Mouse (Mus musculus) limb, embryonic 12.5 days (tissue): ENCODE data around the gene S100a5. TPM values are rescaled to one million over a fixed set of nuclear protein-coding genes. Genes with fewer than 3 reads are reported as not detected.

Experiments
- ATAC-seq: fragments of 200-750 bp; cut with Nextera tagmentation; 2 replicates; pipeline ENCODE4 v1.8.0; 2017; ENCODE audit warnings: low read depth, moderate TSS enrichment; ENCODE audit not compliant: insufficient number of reproducible peaks, insufficient read depth, low FRiP score, low TSS enrichment
- H3K27ac ChIP-seq: fragments of 300-500 bp; sonication (generic); 2 replicates; pipeline ENCODE4 v1.5.1; 2016; ENCODE audit warnings: mild to moderate bottlenecking, moderate library complexity
- H3K27me3 ChIP-seq: fragments of 300-500 bp; sonication (generic); 2 replicates; pipeline ENCODE4 v1.6.1; 2016; ENCODE audit warnings: mild to moderate bottlenecking, moderate library complexity
- H3K36me3 ChIP-seq: fragments of 300-500 bp; sonication (generic); 2 replicates; pipeline ENCODE4 v1.6.1; 2016; ENCODE audit warnings: mild to moderate bottlenecking, moderate library complexity
- H3K4me1 ChIP-seq: fragments of 300-500 bp; sonication (generic); replicated peaks from 2 replicates; pipeline ENCODE4 v1.6.1; 2016
- H3K4me2 ChIP-seq: fragments of 300-500 bp; sonication (generic); 2 replicates; pipeline ENCODE4 v1.6.1; 2016; ENCODE audit warnings: mild to moderate bottlenecking, moderate library complexity
- H3K4me3 ChIP-seq: fragments of 300-500 bp; sonication (generic); replicated peaks from 2 replicates; pipeline ENCODE4 v1.5.1; 2016; ENCODE audit warnings: mild to moderate bottlenecking
- H3K9ac ChIP-seq: fragments of 300-500 bp; sonication (generic); replicated peaks from 2 replicates; pipeline ENCODE4 v1.6.1; 2016; ENCODE audit warnings: mild to moderate bottlenecking, moderate library complexity
- H3K9me3 ChIP-seq: fragments of 300-500 bp; sonication (generic); 2 replicates; pipeline ENCODE4 v1.6.1; 2016; ENCODE audit warnings: mild to moderate bottlenecking, moderate library complexity
- WGBS: fragments of 180-500 bp; shearing (Covaris S2); methylation state at CpG from one replicate; pipeline ENCODE4 v1.1.7; 2016; 5-methylcytosine and 5-hydroxymethylcytosine counted together
- polyA plus RNA-seq: library from polyadenylated mRNA; unstranded; fragments of >200 nt; fragmentation: Nextera tagmentation; extraction: Ambion mirVana; gene quantifications from 2 replicates; pipeline ENCODE4 v1.2.1, GENCODE M21; 2016

The S100a5 gene
- polyA plus RNA-seq, 1 experiment from 2014 or later = not detected

- peaks cover 17% of the 10 kb centered on the region for H3K4me1 ChIP-seq
- H3K9me3 ChIP-seq = no peaks in the 10 kb centered on the region
- H3K27ac ChIP-seq = no peak overlapping the region
- no peak overlapping the region for H3K4me2 ChIP-seq
- ATAC-seq = no peak
- H3K4me3 ChIP-seq = no peak overlapping the region
- H3K9ac ChIP-seq = no peak overlapping the region
- no peaks in the 10 kb centered on the region for H3K36me3 ChIP-seq
- H3K27me3 ChIP-seq = no peaks in the 10 kb centered on the region
- 66% methylated on average over 4 of the region's 4 CpGs for WGBS
These were observed 3.7 kb downstream of the S100a5 start for GRCm38 (mm10) chr3:90612061-90612460.

- no peaks in the 10 kb centered on the region for H3K36me3 ChIP-seq
- peak within 1 kb of the TSS; percentile 48 for H3K9ac ChIP-seq
- peak; percentile 77; the same call in 1 of the 2 replicates for ATAC-seq
- no peaks in the 10 kb centered on the region for H3K27me3 ChIP-seq
- 0 out of 2 replicates have a peak, but pooled peaks cover 2% of the 10 kb centered on the region for H3K9me3 ChIP-seq
- H3K4me2 ChIP-seq = peak within 1 kb of the TSS; percentile 78
- H3K4me3 ChIP-seq = peak within 1 kb of the TSS; percentile 42
- peaks cover 17% of the 10 kb centered on the region for H3K4me1 ChIP-seq
- no peak within 1 kb of the TSS for H3K27ac ChIP-seq
- under 1% methylated on average over 23 of the region's 23 CpGs for WGBS
These were observed 4.5 kb downstream of the S100a5 start, which contains the start of gene S100a6 for GRCm38 (mm10) chr3:90612728-90613291. Gene S100a6 (plus strand): TSS chr3:90612882.

GRCm38 (mm10) chr3:90613461-90614147 lies 5.3 kb downstream of the S100a5 start:
- no peaks in the 10 kb centered on the region for H3K36me3 ChIP-seq
- no peak overlapping the region for H3K27ac ChIP-seq
- no peaks in the 10 kb centered on the region for H3K27me3 ChIP-seq
- peaks cover 17% of the 10 kb centered on the region for H3K4me1 ChIP-seq
- H3K4me3 ChIP-seq = peak overlapping the region; percentile 42
- peak overlapping the region; percentile 78 for H3K4me2 ChIP-seq
- H3K9ac ChIP-seq = no peak overlapping the region
- 60% methylated on average over 7 of the region's 7 CpGs for WGBS
- no peak; the same call in 1 of the 2 replicates for ATAC-seq
- 0 out of 2 replicates have a peak, but pooled peaks cover 2% of the 10 kb centered on the region for H3K9me3 ChIP-seq

GRCm38 (mm10) chr3:90614148-90614530 lies 5.8 kb downstream of the S100a5 start:
- WGBS = 83% methylated on average over 6 of the region's 6 CpGs
- H3K4me2 ChIP-seq = no peak overlapping the region

DNA sequence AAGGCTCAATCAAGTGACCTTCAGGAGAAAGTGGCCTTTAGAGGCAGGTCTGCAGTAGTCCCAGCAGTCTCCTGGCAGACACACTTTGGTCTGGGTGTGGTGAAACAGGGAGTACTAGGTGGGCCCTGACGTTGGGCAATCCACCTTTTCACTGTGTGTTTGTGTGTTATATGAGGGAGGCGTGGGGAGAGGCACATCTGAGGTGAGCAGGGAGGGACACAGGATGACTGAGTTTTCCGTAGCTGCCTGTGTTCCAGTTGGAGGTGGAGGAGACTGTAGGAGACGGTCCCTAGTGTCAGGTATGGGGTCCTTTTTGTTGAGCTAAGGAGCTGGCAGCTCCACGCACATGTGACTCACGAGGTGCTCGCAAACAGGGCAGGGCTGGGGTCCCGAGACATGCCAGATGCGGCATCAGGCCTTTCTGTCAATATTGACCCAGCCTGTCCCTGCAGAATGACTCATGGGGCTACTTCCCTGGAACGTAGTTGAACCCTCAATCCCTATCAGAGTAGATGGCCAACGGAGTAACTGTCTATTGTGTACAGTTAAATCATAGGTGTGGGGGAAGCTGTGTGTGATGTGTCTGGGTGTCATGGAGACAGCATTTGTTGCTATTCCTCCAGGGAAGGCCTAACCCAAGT lies 6.4 kb downstream of the S100a5 start:
- Histone ChIP-seq H3K27me3 (no peaks in the 10 kb centered on the region), H3K4me3 (no peak overlapping the region), H3K4me2 (no peak overlapping the region), H3K36me3 (no peaks in the 10 kb centered on the region), H3K27ac (no peak overlapping the region), H3K4me1 (peaks cover 17% of the 10 kb centered on the region), H3K9me3 (0 out of 2 replicates have a peak, but pooled peaks cover 2% of the 10 kb centered on the region), H3K9ac (no peak overlapping the region)
- no peak for ATAC-seq
- 74% methylated on average over 11 of the region's 11 CpGs for WGBS

More at GRCm38 (mm10) chr3:90614148-90614530, 5.8 kb downstream of the S100a5 start:
- H3K9ac ChIP-seq = no peak overlapping the region
- H3K27me3 ChIP-seq = no peaks in the 10 kb centered on the region
- ATAC-seq = no peak
- peaks cover 17% of the 10 kb centered on the region for H3K4me1 ChIP-seq
- no peak overlapping the region for H3K4me3 ChIP-seq
- H3K27ac ChIP-seq = no peak overlapping the region
- H3K36me3 ChIP-seq = no peaks in the 10 kb centered on the region
- 0 out of 2 replicates have a peak, but pooled peaks cover 2% of the 10 kb centered on the region for H3K9me3 ChIP-seq

GRCm38 (mm10) chr3:90615415-90615814 lies 7.1 kb downstream of the S100a5 start:
- Histone ChIP-seq H3K4me1 (peaks cover 16% of the 10 kb centered on the region), H3K27me3 (no peaks in the 10 kb centered on the region), H3K9ac (no peak overlapping the region), H3K9me3 (0 out of 2 replicates have a peak, but pooled peaks cover 2% of the 10 kb centered on the region), H3K36me3 (no peaks in the 10 kb centered on the region), H3K4me3 (no peak overlapping the region), H3K4me2 (no peak overlapping the region), H3K27ac (no peak overlapping the region)
- WGBS = 9% methylated on average over 7 of the region's 7 CpGs
- peak; percentile 39 for ATAC-seq

DNA sequence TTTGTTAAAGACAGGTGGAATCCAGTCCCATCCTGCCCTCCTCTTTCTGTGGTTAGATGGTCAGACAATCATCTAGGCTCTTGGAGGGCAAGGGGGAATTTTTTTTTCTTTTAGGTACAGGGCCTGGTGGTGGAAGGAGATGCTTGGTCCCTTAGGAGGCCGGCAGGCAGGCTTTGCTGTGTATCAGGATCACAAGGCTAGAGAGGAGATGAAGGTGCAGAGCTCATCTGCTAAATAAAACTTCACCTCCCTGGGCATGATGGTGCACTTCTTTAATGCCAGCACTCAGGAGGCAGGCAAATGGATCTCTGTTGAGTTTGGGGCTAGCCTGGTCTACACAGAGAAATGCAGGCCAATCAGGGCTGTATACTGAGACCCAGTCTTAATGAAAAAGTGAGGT lies 7.6 kb downstream of the S100a5 start:
- Histone ChIP-seq H3K9ac (no peak overlapping the region), H3K4me1 (peaks cover 11% of the 10 kb centered on the region; the same call in 1 of the 2 replicates), H3K4me3 (no peak overlapping the region), H3K27ac (no peak overlapping the region), H3K36me3 (no peaks in the 10 kb centered on the region), H3K4me2 (no peak overlapping the region), H3K9me3 (0 out of 2 replicates have a peak, but pooled peaks cover 2% of the 10 kb centered on the region), H3K27me3 (no peaks in the 10 kb centered on the region)
- WGBS = 95% methylated on average over 1 of the region's 1 CpGs
- no peak for ATAC-seq

DNA sequence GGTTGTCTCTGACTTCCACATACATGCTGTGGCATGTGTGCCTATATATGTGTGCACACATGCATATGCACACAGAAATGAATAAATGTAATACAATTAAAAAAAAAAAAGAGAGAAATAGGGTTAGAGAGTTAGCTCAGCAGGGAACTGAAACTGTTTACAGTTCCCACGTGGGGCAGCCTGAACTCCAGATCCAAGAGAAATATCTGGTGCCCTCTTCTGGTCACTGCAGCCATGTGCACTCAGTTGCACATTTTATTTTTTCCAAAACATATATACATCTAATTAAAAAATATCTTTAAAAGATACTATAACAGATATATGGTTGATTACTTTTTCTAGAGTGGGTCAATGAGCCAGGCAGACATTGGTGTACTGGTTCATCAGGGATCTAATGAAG lies 9.3 kb downstream of the S100a5 start:
- Histone ChIP-seq H3K9ac (no peak overlapping the region), H3K9me3 (0 out of 2 replicates have a peak, but pooled peaks cover 2% of the 10 kb centered on the region), H3K36me3 (no peaks in the 10 kb centered on the region), H3K27me3 (no peaks in the 10 kb centered on the region), H3K4me1 (peaks cover 11% of the 10 kb centered on the region; the same call in 1 of the 2 replicates), H3K4me3 (no peak overlapping the region), H3K4me2 (no peak overlapping the region), H3K27ac (no peak overlapping the region)
- ATAC-seq = no peak
- 22% methylated on average over 1 of the region's 1 CpGs for WGBS

DNA sequence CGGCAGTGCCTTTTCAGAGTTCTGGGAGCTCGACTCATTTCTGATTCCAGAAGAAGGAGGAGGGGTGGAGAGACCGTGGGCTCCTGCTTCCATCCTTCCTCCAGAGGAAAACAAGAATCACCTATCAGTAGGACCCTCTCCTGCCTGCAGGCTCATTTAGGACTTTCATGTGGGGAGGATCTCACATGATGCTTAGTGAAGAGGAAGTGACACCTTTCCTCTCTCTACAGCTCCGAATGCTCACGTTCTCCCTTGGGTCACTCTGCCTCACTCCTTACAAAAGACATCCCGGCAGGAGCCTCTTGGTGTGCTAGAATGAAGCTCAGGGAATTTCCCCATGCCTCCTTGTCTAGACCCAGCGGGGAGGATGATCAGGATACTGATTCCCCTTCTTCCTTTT lies 13.2 kb downstream of the S100a5 start:
- Histone ChIP-seq H3K9me3 (0 out of 2 replicates have a peak, but pooled peaks cover 2% of the 10 kb centered on the region), H3K36me3 (no peaks in the 10 kb centered on the region), H3K27ac (no peak overlapping the region), H3K9ac (no peak overlapping the region), H3K4me1 (peaks cover 11% of the 10 kb centered on the region), H3K4me3 (no peak overlapping the region), H3K27me3 (no peaks in the 10 kb centered on the region), H3K4me2 (no peak overlapping the region)
- 55% methylated on average over 7 of the region's 7 CpGs for WGBS
- ATAC-seq = no peak

DNA sequence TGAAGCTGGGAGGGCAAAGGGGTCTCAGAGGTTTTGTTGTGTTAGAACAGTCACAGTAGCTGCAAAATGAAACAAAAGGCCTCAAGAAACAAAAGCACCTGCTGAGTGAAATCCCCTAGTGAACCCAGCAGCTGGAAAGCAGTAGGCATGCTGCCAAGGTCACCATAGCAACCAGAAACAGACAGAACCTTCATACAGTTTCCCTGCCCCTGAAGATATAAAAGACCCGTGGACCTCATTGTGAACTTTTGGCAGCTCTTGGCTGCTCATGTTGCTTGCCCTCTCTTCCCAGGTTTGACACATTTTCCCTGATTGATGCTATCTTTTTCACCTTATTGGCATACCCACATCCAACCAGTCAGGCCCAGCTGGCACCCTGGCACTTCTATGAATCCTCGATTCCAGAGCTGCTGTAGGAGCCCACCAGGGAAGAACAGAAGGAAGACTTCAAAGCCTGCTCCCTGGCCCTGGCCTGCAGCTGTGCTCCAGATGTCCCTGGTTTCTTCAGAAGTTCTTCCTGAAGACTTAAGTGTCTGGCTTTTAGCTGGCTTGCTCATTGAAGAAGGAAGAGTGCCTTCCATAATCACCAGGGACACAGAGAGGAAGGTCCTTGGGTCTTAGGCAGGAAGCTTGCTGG lies 15.2 kb downstream of the S100a5 start:
- peak overlapping the region; percentile 3; the same call in 1 of the 2 replicates for H3K27ac ChIP-seq
- no peak overlapping the region for H3K4me2 ChIP-seq
- WGBS = 6% methylated on average over 2 of the region's 2 CpGs
- no peaks in the 10 kb centered on the region for H3K9me3 ChIP-seq
- H3K27me3 ChIP-seq = no peaks in the 10 kb centered on the region
- no peaks in the 10 kb centered on the region for H3K36me3 ChIP-seq
- 0 out of 2 replicates have a peak, but pooled peaks have one; percentile 37 for ATAC-seq
- H3K9ac ChIP-seq = no peak overlapping the region
- H3K4me3 ChIP-seq = no peak overlapping the region
- H3K4me1 ChIP-seq = peaks cover 11% of the 10 kb centered on the region

DNA sequence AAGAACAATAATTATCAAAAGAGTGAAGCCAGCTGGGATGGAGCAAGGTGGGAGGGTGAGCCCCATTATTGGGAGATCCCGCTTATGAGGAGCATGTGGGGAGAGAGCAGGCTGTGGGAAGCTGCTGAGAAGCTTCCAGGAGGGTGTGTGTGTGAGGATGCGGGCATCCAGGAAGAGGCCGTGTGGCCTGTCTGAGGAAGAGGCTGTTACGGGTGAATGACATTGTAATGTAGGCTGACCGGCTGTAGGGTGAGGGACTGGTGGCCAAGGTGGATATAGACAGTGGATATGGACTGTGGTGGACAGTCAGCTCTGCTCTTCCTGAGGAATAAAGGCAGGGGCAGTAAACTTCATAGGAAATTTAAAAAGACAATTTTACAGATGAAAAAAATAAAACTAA lies 17.2 kb downstream of the S100a5 start:
- Histone ChIP-seq H3K4me3 (no peak overlapping the region), H3K36me3 (no peaks in the 10 kb centered on the region), H3K27ac (no peak overlapping the region), H3K27me3 (no peaks in the 10 kb centered on the region), H3K4me2 (no peak overlapping the region), H3K4me1 (peaks cover 11% of the 10 kb centered on the region), H3K9me3 (no peaks in the 10 kb centered on the region), H3K9ac (no peak overlapping the region; the same call in 1 of the 2 replicates)
- 75% methylated on average over 5 of the region's 5 CpGs for WGBS
- no peak for ATAC-seq
